Mouse (Mus musculus) heart, embryonic 12.5 days (tissue): ENCODE measurements at regions not wholly inside any gene's neighbourhood (a gene's known extent, or its start where the extent isn't known, plus 50 kb on each side); places are given as distances from the start of the nearest gene placed in this dataset.
A peak's percentile ranks its signal among the peaks of the same experiment; 100 is the strongest.

Experiments
- ATAC-seq: fragments of 200-750 bp; cut with Nextera tagmentation; 2 replicates; pipeline ENCODE4 v1.8.0; 2017; ENCODE audit warnings: moderate TSS enrichment, moderate library complexity; ENCODE audit not compliant: insufficient number of reproducible peaks, low FRiP score
- H3K27ac ChIP-seq: fragments of 300-500 bp; sonication (generic); 2 replicates; pipeline ENCODE4 v1.5.1; 2016; ENCODE audit warnings: mild to moderate bottlenecking, moderate library complexity; ENCODE audit not compliant: poor library complexity, severe bottlenecking
- H3K27me3 ChIP-seq: fragments of 300-500 bp; sonication (generic); replicated peaks from 2 replicates; pipeline ENCODE4 v1.6.1; 2016; ENCODE audit warnings: mild to moderate bottlenecking, moderate library complexity
- H3K36me3 ChIP-seq: fragments of 300-500 bp; sonication (generic); 2 replicates; pipeline ENCODE4 v1.6.1; 2016; ENCODE audit warnings: mild to moderate bottlenecking, moderate library complexity
- H3K4me1 ChIP-seq: fragments of 300-500 bp; sonication (generic); replicated peaks from 2 replicates; pipeline ENCODE4 v1.6.1; 2016; ENCODE audit warnings: mild to moderate bottlenecking
- H3K4me2 ChIP-seq: fragments of 300-500 bp; sonication (generic); 2 replicates; pipeline ENCODE4 v1.6.1; 2016; ENCODE audit warnings: mild to moderate bottlenecking, moderate library complexity
- H3K4me3 ChIP-seq: fragments of 300-500 bp; sonication (generic); 2 replicates; pipeline ENCODE4 v1.5.1; 2016; ENCODE audit warnings: mild to moderate bottlenecking
- H3K9ac ChIP-seq: fragments of 300-500 bp; sonication (generic); 2 replicates; pipeline ENCODE4 v1.6.1; 2016; ENCODE audit warnings: mild to moderate bottlenecking, moderate library complexity
- H3K9me3 ChIP-seq: fragments of 300-500 bp; sonication (generic); replicated peaks from 2 replicates; pipeline ENCODE4 v1.6.1; 2016; ENCODE audit warnings: mild to moderate bottlenecking, moderate library complexity
- WGBS: fragments of 180-500 bp; shearing (Covaris S2); methylation state at CpG from one replicate; pipeline ENCODE4 v1.1.7; 2016; 5-methylcytosine and 5-hydroxymethylcytosine counted together

GRCm38 (mm10) chr12:80035500-80036271 lies 77.1 kb downstream of the Zfp36l1 start:
- peaks cover 35% of the 10 kb centered on the region for H3K4me1 ChIP-seq
- H3K9me3 ChIP-seq, result no peaks in the 10 kb centered on the region
- H3K4me3 ChIP-seq, result no peak overlapping the region
- WGBS, result 33% methylated on average over 6 of the region's 6 CpGs
- no peaks in the 10 kb centered on the region for H3K36me3 ChIP-seq
- H3K27ac ChIP-seq, result 0 out of 2 replicates have a peak overlapping the region, but pooled peaks have one; percentile 10
- H3K9ac ChIP-seq, result no peak overlapping the region
- H3K27me3 ChIP-seq, result no peaks in the 10 kb centered on the region
- ATAC-seq, result no peak
- no peak overlapping the region for H3K4me2 ChIP-seq

- Histone ChIP-seq H3K27ac (no peak overlapping the region), H3K9me3 (no peaks in the 10 kb centered on the region), H3K4me3 (no peak overlapping the region), H3K4me1 (peaks cover 35% of the 10 kb centered on the region), H3K27me3 (no peaks in the 10 kb centered on the region), H3K9ac (no peak overlapping the region), H3K36me3 (no peaks in the 10 kb centered on the region), H3K4me2 (no peak overlapping the region)
- no peak for ATAC-seq
- 56% methylated on average over 4 of the region's 4 CpGs for WGBS
These were observed 77.8 kb downstream of the Zfp36l1 start for GRCm38 (mm10) chr12:80034963-80035411.

GRCm38 (mm10) chr12:80034100-80034499 lies 78.7 kb downstream of the Zfp36l1 start:
- Histone ChIP-seq H3K4me2 (no peak overlapping the region), H3K4me3 (no peak overlapping the region), H3K27me3 (no peaks in the 10 kb centered on the region), H3K36me3 (no peaks in the 10 kb centered on the region), H3K9ac (no peak overlapping the region), H3K4me1 (peaks cover 29% of the 10 kb centered on the region), H3K27ac (no peak overlapping the region), H3K9me3 (no peaks in the 10 kb centered on the region)
- ATAC-seq, result no peak
- WGBS, result 90% methylated on average over 5 of the region's 5 CpGs

- Histone ChIP-seq H3K27ac (no peak overlapping the region), H3K4me3 (no peak overlapping the region), H3K36me3 (no peaks in the 10 kb centered on the region), H3K27me3 (no peaks in the 10 kb centered on the region), H3K4me2 (no peak overlapping the region), H3K4me1 (peaks cover 26% of the 10 kb centered on the region), H3K9me3 (peaks cover 3% of the 10 kb centered on the region), H3K9ac (no peak overlapping the region)
- no peak for ATAC-seq
- 58% methylated on average over 3 of the region's 3 CpGs for WGBS
These were observed 80.3 kb downstream of the Zfp36l1 start for GRCm38 (mm10) chr12:80032520-80032919.

GRCm38 (mm10) chr12:80028301-80028700 lies 84.5 kb downstream of the Zfp36l1 start:
- WGBS, result 82% methylated on average over 3 of the region's 3 CpGs
- Histone ChIP-seq H3K4me3 (no peak overlapping the region), H3K36me3 (no peaks in the 10 kb centered on the region), H3K27ac (no peak overlapping the region), H3K9me3 (peaks cover 6% of the 10 kb centered on the region), H3K4me1 (peaks cover 15% of the 10 kb centered on the region), H3K27me3 (no peaks in the 10 kb centered on the region), H3K9ac (no peak overlapping the region), H3K4me2 (no peak overlapping the region)
- ATAC-seq, result no peak

- ATAC-seq, result no peak; the same call in none of the 2 replicates
- H3K27me3 ChIP-seq, result no peaks in the 10 kb centered on the region
- 24% methylated on average over 18 of the region's 18 CpGs for WGBS
- H3K4me1 ChIP-seq, result peaks cover 40% of the 10 kb centered on the region
- H3K27ac ChIP-seq, result no peak overlapping the region
- H3K4me2 ChIP-seq, result peak overlapping the region; percentile 54
- H3K9me3 ChIP-seq, result peaks cover 6% of the 10 kb centered on the region
- H3K36me3 ChIP-seq, result no peaks in the 10 kb centered on the region
- H3K9ac ChIP-seq, result peak overlapping the region; percentile 54
- H3K4me3 ChIP-seq, result no peak overlapping the region; the same call in 1 of the 2 replicates
These were observed 89.4 kb downstream of the Zfp36l1 start for GRCm38 (mm10) chr12:80023107-80024078.

GRCm38 (mm10) chr12:80022181-80023106 lies 90.4 kb downstream of the Zfp36l1 start:
- peaks cover 50% of the 10 kb centered on the region for H3K4me1 ChIP-seq
- H3K4me3 ChIP-seq, result no peak overlapping the region; the same call in 1 of the 2 replicates
- H3K9ac ChIP-seq, result peak overlapping the region; percentile 54
- WGBS, result 20% methylated on average over 18 of the region's 18 CpGs
- 0 out of 2 replicates have a peak overlapping the region, but pooled peaks have one; percentile 2 for H3K27ac ChIP-seq
- ATAC-seq, result peak; percentile 41
- H3K27me3 ChIP-seq, result no peaks in the 10 kb centered on the region
- peak overlapping the region; percentile 54 for H3K4me2 ChIP-seq
- H3K9me3 ChIP-seq, result peaks cover 2% of the 10 kb centered on the region
- H3K36me3 ChIP-seq, result no peaks in the 10 kb centered on the region

GRCm38 (mm10) chr12:80021030-80021473 lies 91.8 kb downstream of the Zfp36l1 start:
- 27% methylated on average over 6 of the region's 6 CpGs for WGBS
- Histone ChIP-seq H3K4me3 (no peak overlapping the region), H3K9ac (no peak overlapping the region), H3K4me1 (peaks cover 60% of the 10 kb centered on the region), H3K27ac (no peak overlapping the region), H3K36me3 (no peaks in the 10 kb centered on the region), H3K9me3 (no peaks in the 10 kb centered on the region), H3K4me2 (no peak overlapping the region), H3K27me3 (no peaks in the 10 kb centered on the region)
- ATAC-seq, result no peak

- no peaks in the 10 kb centered on the region for H3K36me3 ChIP-seq
- H3K27ac ChIP-seq, result peak overlapping the region; percentile 36; the same call in 1 of the 2 replicates
- WGBS, result 55% methylated on average over 8 of the region's 8 CpGs
- no peak overlapping the region for H3K9ac ChIP-seq
- no peaks in the 10 kb centered on the region for H3K27me3 ChIP-seq
- no peak overlapping the region for H3K4me2 ChIP-seq
- ATAC-seq, result no peak
- H3K9me3 ChIP-seq, result no peaks in the 10 kb centered on the region
- H3K4me3 ChIP-seq, result no peak overlapping the region
- H3K4me1 ChIP-seq, result peaks cover 61% of the 10 kb centered on the region
These were observed 94.7 kb downstream of the Zfp36l1 start for GRCm38 (mm10) chr12:80018086-80018485.

- H3K4me2 ChIP-seq, result no peak overlapping the region
- H3K4me3 ChIP-seq, result no peak overlapping the region
- H3K36me3 ChIP-seq, result no peaks in the 10 kb centered on the region
- H3K4me1 ChIP-seq, result peaks cover 58% of the 10 kb centered on the region
- no peaks in the 10 kb centered on the region for H3K27me3 ChIP-seq
- H3K9ac ChIP-seq, result no peak overlapping the region
- H3K9me3 ChIP-seq, result no peaks in the 10 kb centered on the region
- ATAC-seq, result no peak
- H3K27ac ChIP-seq, result peak overlapping the region; percentile 36; the same call in 1 of the 2 replicates
- 63% methylated on average over 8 of the region's 8 CpGs for whole genome bisulfite sequencing
These were observed 95.4 kb downstream of the Zfp36l1 start for GRCm38 (mm10) chr12:80017376-80017929.
